Mouse (Mus musculus) adrenal gland (tissue): Measurements from ENCODE around the gene Pgpep1.

Experiments used
- intact Hi-C: fragments of 180-260 bp; cut with DNase I; formaldehyde crosslinking; loops from one replicate; pipeline ENCODE4 v1.15.1; 2025

Gene Pgpep1

GRCm38 (mm10) chr8:70597417-70598272, 62.5 kb downstream of the Pgpep1 start:
- intact Hi-C loops = no loop called here

DNA sequence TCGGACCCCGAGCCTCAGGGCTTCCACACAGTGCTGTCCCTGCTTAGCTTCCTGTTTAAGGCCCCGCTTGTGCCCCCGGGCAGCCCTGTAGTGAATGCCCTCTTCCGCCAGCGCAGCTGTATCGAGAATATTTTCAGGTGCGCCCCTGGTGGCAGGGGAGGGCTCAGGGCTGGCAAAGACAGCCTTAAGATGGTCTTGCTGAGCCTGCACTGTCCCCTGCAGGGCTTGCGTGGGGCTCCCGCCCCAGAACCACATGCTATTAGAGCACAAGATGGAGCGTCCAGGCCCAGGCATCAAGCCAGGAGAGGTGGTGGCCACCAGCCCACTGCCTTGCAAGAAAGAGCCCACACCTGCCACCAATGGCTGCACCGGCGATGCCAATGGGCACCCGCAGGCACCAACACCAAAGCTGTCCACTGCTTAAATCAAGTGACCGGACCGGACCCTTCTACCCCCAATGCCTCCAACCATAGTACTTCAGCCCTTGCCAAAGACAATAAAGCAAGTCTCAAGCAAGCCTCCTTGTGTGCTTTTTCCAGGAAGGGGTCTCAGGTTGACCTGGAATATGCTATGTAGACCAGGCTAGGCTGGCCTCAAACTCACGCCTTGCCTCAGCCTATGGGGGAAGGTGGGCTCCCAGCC, 63.3 kb downstream of the Pgpep1 start:
- intact Hi-C loops = no loop called here
